Mouse (Mus musculus): ENCODE data around the gene Atxn7l1.

DNA sequence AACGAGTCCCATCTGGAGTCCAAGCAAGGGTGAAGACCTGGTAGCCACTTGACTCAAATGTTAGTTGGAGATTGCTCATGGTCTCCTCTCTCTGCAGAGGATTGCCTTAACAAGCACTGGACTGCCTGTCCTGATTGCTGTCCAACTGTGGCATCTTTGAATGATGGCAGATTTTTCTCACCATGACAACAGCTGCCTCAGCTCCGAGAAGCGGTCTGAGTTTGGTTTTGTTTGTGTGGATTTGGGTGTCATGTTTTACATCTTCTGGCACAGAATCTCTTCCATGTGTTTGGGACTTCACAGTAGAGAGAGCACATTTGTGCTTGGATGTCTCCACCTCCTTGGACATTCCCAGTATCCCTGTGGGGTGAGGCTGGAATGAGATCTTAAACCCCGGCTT is 120.5 kb downstream of the Atxn7l1 start:
- no peak for TF ChIP-seq CTCF (IDR thresholded peaks at IDR 0.05; ENCODE audit: borderline replicate concordance, control insufficient read depth, extremely low read depth, insufficient read depth, low read length, poor library complexity)
- TF ChIP-seq POLR2A (IDR thresholded peaks at IDR 0.05; ENCODE audit: control insufficient read depth, extremely low read depth, insufficient read depth, low read length, poor library complexity) = no peak
